Mouse (Mus musculus): ENCODE measurements around the gene H2al2a. TPM values are rescaled to one million over a fixed set of nuclear protein-coding genes. Genes with fewer than 3 reads are reported as not detected.
A peak's percentile ranks its signal among the peaks of the same experiment; 100 is the strongest.
"Not testable (repeated sequence)": the region's sequence is repeated elsewhere in the genome, so short reads cannot be mapped to it uniquely, and the experiment has no call there.

Gene H2al2a
- polyA plus RNA-seq, 1 experiment from 2014 or later, result not detected

GRCm38 (mm10) chr2:17973868-17974440, 22.8 kb downstream of the H2al2a start:
- ATAC-seq (ENCODE audit: insufficient number of reproducible peaks, insufficient read depth, low FRiP score, low TSS enrichment, low read depth), result no peak
- WGBS, result 24% methylated on average over 2 of the region's 2 CpGs

GRCm38 (mm10) chr2:17973246-17973645, 23.5 kb downstream of the H2al2a start:
- WGBS, result 88% methylated on average over 5 of the region's 5 CpGs

More at GRCm38 (mm10) chr2:17973868-17974440, 22.8 kb downstream of the H2al2a start:
- Histone ChIP-seq H3K27me3 (no peaks in the 10 kb centered on the region), H3K4me3 (replicated peaks) (no peak overlapping the region), H3K9ac (replicated peaks) (no peak overlapping the region), H3K27ac (no peak overlapping the region), H3K4me2 (no peak overlapping the region), H3K9me3 (no peaks in the 10 kb centered on the region), H3K36me3 (no peaks in the 10 kb centered on the region), H3K4me1 (replicated peaks) (peaks cover 3% of the 10 kb centered on the region; the same call in 1 of the 2 replicates)

DNA sequence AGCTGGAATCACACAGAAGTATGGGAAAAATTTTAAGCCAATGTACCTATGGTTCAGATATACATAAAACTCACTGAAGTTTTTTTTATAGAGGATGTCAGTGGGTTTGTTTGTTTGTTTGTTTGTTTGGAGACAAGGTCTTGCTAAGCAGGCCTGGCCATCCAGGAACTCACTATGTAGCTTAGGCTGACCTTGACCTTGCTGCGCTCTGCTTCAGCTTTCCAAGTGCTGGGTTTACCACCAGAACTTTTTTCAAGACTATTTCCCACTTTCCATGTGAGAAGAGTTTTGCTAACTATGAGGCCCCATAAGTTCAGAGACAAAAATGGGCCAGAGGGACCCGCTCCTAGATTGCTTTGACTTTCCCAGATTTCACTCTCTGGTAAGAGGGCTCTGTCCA, 23.9 kb downstream of the H2al2a start:
- Histone ChIP-seq H3K9ac (replicated peaks) (no peak overlapping the region), H3K36me3 (no peaks in the 10 kb centered on the region), H3K9me3 (no peaks in the 10 kb centered on the region), H3K4me3 (replicated peaks) (no peak overlapping the region), H3K27me3 (no peaks in the 10 kb centered on the region), H3K27ac (no peak overlapping the region), H3K4me1 (replicated peaks) (peaks cover 3% of the 10 kb centered on the region; the same call in 1 of the 2 replicates), H3K4me2 (no peak overlapping the region)
- no peak for ATAC-seq (ENCODE audit: insufficient number of reproducible peaks, insufficient read depth, low FRiP score, low TSS enrichment, low read depth)
- WGBS, result 94% methylated on average over 2 of the region's 2 CpGs

More at GRCm38 (mm10) chr2:17973246-17973645, 23.5 kb downstream of the H2al2a start:
- Histone ChIP-seq H3K36me3 (no peaks in the 10 kb centered on the region), H3K4me2 (no peak overlapping the region), H3K27ac (no peak overlapping the region), H3K27me3 (no peaks in the 10 kb centered on the region), H3K4me1 (replicated peaks) (peaks cover 3% of the 10 kb centered on the region; the same call in 1 of the 2 replicates), H3K9me3 (no peaks in the 10 kb centered on the region), H3K9ac (replicated peaks) (no peak overlapping the region), H3K4me3 (replicated peaks) (no peak overlapping the region)
- ATAC-seq (ENCODE audit: insufficient number of reproducible peaks, insufficient read depth, low FRiP score, low TSS enrichment, low read depth), result no peak

DNA sequence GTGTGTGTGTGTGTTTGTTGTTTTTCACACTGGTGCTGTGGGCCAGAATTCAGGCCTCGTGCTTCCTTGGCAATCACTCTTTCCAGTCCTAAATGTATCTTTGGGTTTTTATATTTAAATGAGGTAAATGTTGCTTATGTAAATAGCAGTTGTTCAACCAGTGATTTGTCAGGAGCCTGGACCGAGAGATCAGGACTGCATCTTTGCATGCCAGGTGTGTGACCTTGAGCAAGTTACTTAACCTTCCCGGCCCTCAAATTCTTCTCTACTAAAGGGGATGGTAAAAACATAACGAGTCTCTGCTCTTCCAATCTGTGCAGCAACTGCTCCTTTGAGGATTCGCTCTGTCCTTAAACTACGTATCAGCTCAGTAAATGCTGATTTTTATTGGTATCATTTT, 25.4 kb downstream of the H2al2a start:
- Histone ChIP-seq H3K36me3 (no peaks in the 10 kb centered on the region), H3K4me3 (replicated peaks) (no peak overlapping the region), H3K9ac (replicated peaks) (no peak overlapping the region), H3K4me2 (no peak overlapping the region), H3K27ac (no peak overlapping the region), H3K9me3 (no peaks in the 10 kb centered on the region), H3K27me3 (no peaks in the 10 kb centered on the region), H3K4me1 (replicated peaks) (peaks cover 3% of the 10 kb centered on the region; the same call in 1 of the 2 replicates)
- ATAC-seq (ENCODE audit: insufficient number of reproducible peaks, insufficient read depth, low FRiP score, low TSS enrichment, low read depth), result no peak
- WGBS, result 56% methylated on average over 6 of the region's 6 CpGs

- no peaks in the 10 kb centered on the region for H3K36me3 ChIP-seq
- H3K4me2 ChIP-seq, result no peak overlapping the region
- no peaks in the 10 kb centered on the region for H3K9me3 ChIP-seq
- H3K27me3 ChIP-seq, result no peaks in the 10 kb centered on the region
- H3K27ac ChIP-seq, result no peak overlapping the region
- no peak for ATAC-seq (ENCODE audit: insufficient number of reproducible peaks, insufficient read depth, low FRiP score, low TSS enrichment, low read depth)
- no peak overlapping the region for H3K4me3 ChIP-seq (replicated peaks)
- 32% methylated on average over 1 of the region's 1 CpGs for WGBS
- H3K4me1 ChIP-seq (replicated peaks), result peaks cover 3% of the 10 kb centered on the region; the same call in 1 of the 2 replicates
- H3K9ac ChIP-seq (replicated peaks), result no peak overlapping the region
These were observed 26.1 kb downstream of the H2al2a start for GRCm38 (mm10) chr2:17970662-17971061.

DNA sequence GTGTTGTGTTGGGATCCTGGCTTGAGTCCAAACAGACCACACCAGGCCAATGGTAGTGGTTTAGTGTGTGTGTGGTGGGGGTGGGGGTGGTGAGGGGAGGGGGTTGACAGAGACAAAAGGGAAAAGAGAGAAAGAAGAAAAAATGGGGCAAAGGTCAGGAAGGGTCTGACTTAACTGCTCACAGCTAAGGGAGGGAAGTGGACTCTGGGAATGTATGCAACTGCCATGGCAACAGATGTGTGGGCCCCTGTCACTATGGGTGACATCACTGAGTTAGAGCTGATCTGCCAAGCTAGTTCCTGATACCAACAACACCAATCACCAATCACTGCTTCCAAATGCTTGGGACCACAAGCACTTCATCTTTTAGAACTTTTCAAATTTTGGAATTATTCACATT, 26.6 kb downstream of the H2al2a start:
- H3K4me2 ChIP-seq, result no peak overlapping the region
- H3K9ac ChIP-seq (replicated peaks), result no peak overlapping the region
- H3K27me3 ChIP-seq, result no peaks in the 10 kb centered on the region
- no peak overlapping the region for H3K4me3 ChIP-seq (replicated peaks)
- no peak for ATAC-seq (ENCODE audit: insufficient number of reproducible peaks, insufficient read depth, low FRiP score, low TSS enrichment, low read depth)
- H3K9me3 ChIP-seq, result no peaks in the 10 kb centered on the region
- H3K27ac ChIP-seq, result no peak overlapping the region
- no peaks in the 10 kb centered on the region for H3K36me3 ChIP-seq
- H3K4me1 ChIP-seq (replicated peaks), result peaks cover 3% of the 10 kb centered on the region; the same call in 1 of the 2 replicates

- Histone ChIP-seq H3K9ac (replicated peaks) (no peak overlapping the region), H3K9me3 (no peaks in the 10 kb centered on the region), H3K36me3 (no peaks in the 10 kb centered on the region), H3K27ac (no peak overlapping the region), H3K27me3 (no peaks in the 10 kb centered on the region), H3K4me2 (no peak overlapping the region), H3K4me3 (replicated peaks) (no peak overlapping the region), H3K4me1 (replicated peaks) (0 out of 2 replicates have a peak, but pooled peaks cover 3% of the 10 kb centered on the region)
- no peak for ATAC-seq (ENCODE audit: insufficient number of reproducible peaks, insufficient read depth, low FRiP score, low TSS enrichment, low read depth)
- WGBS, result 88% methylated on average over 2 of the region's 2 CpGs
These were observed 28.2 kb downstream of the H2al2a start for GRCm38 (mm10) chr2:17968571-17968970.

DNA sequence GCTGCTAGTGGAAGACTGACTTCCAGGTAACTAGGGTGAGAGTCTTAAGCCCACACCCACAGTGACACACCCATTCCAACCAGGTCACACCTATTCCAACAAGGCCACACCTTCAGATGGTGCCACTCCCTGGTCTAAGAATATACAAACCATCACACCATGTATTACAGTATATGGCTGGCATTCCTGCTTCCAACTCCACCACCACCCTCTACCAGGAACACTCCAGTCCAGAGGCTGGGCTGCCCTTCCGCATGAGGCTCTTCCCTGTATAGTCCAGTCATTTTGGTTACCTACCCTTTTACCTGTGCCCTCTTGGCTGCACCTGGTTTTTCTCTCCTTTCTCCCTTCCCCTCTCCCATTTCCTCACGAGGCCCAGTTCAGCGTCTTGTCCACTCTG, 28.7 kb downstream of the H2al2a start:
- H3K4me1 ChIP-seq (replicated peaks); H3K4me2 ChIP-seq; H3K27ac ChIP-seq; H3K4me3 ChIP-seq (replicated peaks); H3K27me3 ChIP-seq; H3K9ac ChIP-seq (replicated peaks); H3K36me3 ChIP-seq; ATAC-seq (ENCODE audit: insufficient number of reproducible peaks, insufficient read depth, low FRiP score, low TSS enrichment, low read depth); H3K9me3 ChIP-seq: not testable (repeated sequence)
- WGBS, result 69% methylated on average over 3 of the region's 3 CpGs

DNA sequence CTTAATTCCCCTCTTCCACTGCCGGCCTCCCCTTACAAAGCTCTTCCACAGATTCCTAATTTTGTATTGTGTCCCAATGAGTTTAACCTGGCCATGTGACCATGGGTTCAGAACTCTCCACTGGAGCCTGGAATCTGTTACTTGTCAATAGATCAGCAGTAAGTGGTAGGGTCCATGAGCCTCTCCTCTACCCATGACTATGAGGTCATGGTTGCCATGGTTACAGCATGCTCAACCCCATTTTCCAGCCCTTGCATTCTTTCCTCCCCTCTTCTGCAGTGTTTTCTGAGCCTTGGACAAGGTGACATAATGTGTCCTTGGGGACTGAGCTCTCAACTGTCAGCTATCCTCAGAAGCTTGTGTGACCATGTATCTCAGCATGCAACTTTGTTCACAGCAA, 37.3 kb downstream of the H2al2a start:
- Histone ChIP-seq H3K9ac (replicated peaks) (no peak overlapping the region), H3K4me1 (replicated peaks) (no peaks in the 10 kb centered on the region), H3K4me2 (no peak overlapping the region), H3K36me3 (no peaks in the 10 kb centered on the region), H3K4me3 (replicated peaks) (no peak overlapping the region), H3K27me3 (no peaks in the 10 kb centered on the region), H3K9me3 (peaks cover 10% of the 10 kb centered on the region), H3K27ac (0 out of 2 replicates have a peak overlapping the region, but pooled peaks have one; percentile 41)
- 63% methylated on average over 1 of the region's 1 CpGs for WGBS
- ATAC-seq (ENCODE audit: insufficient number of reproducible peaks, insufficient read depth, low FRiP score, low TSS enrichment, low read depth), result no peak

DNA sequence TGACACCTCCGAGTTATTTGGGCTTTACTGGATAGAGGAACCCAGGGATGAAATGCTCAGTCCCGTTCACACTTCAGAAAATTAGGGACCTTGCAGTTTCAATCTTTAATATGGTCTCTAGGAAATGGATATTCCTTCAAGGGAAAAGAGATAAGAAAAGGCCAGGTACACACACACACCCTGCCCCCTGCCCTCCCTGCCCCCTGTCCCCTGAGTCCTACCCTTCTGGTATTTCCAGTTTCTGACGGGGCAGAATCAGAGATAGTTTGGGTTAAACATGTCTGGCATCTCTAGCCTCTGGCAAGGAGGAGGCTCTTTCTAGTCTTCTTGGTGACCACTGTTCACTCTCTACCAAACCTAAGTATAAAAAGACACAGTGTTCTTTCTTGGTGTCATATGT, 49.9 kb downstream of the H2al2a start:
- H3K9me3 ChIP-seq, result no peaks in the 10 kb centered on the region
- H3K4me2 ChIP-seq, result no peak overlapping the region
- ATAC-seq (ENCODE audit: insufficient number of reproducible peaks, insufficient read depth, low FRiP score, low TSS enrichment, low read depth), result no peak
- 61% methylated on average over 3 of the region's 3 CpGs for WGBS
- H3K27ac ChIP-seq, result no peak overlapping the region
- no peak overlapping the region for H3K9ac ChIP-seq (replicated peaks)
- H3K36me3 ChIP-seq, result no peaks in the 10 kb centered on the region
- H3K4me1 ChIP-seq (replicated peaks), result no peaks in the 10 kb centered on the region
- no peak overlapping the region for H3K4me3 ChIP-seq (replicated peaks)
- H3K27me3 ChIP-seq, result no peaks in the 10 kb centered on the region

Data from limb, embryonic 12.5 days (tissue).